Mouse (Mus musculus): Measurements from ENCODE around the gene Hoxa2. TPM values are rescaled to one million over a fixed set of nuclear protein-coding genes. Genes with fewer than 3 reads are reported as not detected.

Gene Hoxa2
- total and polyA plus RNA-seq, 2 experiments from 2014 or later = 0.42 TPM; not detected in 1

DNA sequence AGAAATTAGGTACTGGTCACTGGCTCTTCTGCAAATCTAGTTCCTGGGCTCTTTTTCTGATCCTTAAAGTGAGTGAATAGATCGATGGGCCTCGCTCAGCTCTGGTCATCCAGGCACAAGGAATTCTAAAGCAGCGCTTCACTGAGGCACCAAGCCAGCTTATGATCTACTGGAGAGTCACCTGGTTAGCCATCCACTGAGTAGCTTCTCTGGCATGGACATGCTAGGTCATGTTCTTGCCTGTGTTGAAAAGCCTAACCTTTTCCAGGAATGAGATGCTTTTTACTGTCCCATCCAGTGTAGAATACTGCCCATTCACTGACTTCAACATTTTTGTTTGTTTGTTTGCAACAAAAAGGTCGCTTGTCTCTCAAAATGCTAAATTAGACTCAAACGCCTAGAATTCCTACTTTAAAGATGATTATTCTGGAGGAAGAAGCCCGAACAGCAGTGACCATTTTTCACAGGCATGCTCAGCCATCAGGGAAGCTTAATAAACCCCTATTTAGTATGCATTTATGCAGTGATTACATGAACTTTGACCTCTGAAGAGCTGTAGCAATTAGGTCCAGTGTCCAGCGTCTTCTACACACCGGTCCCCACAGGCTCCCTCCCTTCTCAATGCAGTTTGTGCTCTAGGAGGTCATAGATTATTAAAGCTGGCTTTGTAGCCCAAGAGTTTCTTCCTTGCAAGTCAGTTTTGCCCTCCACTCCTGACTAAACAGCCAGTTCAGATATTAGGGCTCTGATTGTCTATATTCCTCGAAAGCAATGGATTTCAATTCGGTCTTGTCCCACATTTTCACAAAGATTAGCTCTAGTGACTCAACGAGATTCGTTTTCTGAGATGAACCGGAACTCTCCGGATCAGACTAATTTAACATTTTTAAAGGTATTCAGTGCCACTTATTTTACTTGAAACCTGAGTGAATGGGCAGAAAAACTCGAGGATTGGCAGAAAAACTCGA, 12.1 kb downstream of the Hoxa2 start:
- no peaks in the 10 kb centered on the region for H3K9me3 ChIP-seq (replicated peaks; ENCODE audit: control insufficient read depth, low read length)
- no peak for ATAC-seq (ENCODE audit: insufficient read depth, low read depth)
- DNase-seq (ENCODE audit: low spot score) = no peak
- H3K9ac ChIP-seq (replicated peaks; ENCODE audit: low read depth, low read length) = no peak overlapping the region
- no peak overlapping the region for H3K27ac ChIP-seq (ENCODE audit: low read depth)
- TF ChIP-seq EP300 (IDR thresholded peaks at IDR 0.05; ENCODE audit: low read depth) (no peak), CTCF (IDR thresholded peaks at IDR 0.05; ENCODE audit: low read depth) (no peak)
- no peaks in the 10 kb centered on the region for H3K36me3 ChIP-seq (replicated peaks; ENCODE audit: control insufficient read depth, insufficient read depth, low read length)
- H3K4me2 ChIP-seq (ENCODE audit: low read depth, low read length) = no peak overlapping the region
- WGBS = 21% methylated on average over 16 of the region's 16 CpGs
- H3K27me3 ChIP-seq (ENCODE audit: control insufficient read depth, insufficient read depth, low read length) = peaks cover 98% of the 10 kb centered on the region
- no peak overlapping the region for H3K4me3 ChIP-seq (ENCODE audit: low read depth, low read length)
- no peaks in the 10 kb centered on the region for H3K4me1 ChIP-seq (ENCODE audit: control insufficient read depth, insufficient read depth)

DNA sequence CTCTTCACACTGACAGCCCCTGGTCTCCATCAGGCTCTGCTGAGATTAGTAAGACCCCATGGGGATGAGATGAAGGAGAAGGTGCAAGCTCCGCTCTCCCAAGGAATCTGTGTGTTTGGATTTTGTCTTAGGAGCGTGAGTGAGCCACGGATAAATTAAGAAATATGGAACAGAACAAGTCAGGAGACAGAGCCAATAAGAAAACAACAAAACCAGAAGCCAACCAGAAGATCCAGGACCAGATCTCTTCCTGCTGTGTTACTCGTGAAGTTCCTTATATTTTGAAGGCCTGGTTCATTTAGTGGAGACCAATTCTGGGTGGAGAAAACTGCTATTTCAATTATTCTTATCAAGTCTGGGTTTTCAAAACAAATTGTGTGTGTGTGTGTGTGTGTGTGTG, 13.1 kb downstream of the Hoxa2 start:
- TF ChIP-seq EP300 (IDR thresholded peaks at IDR 0.05; ENCODE audit: low read depth) (no peak), CTCF (IDR thresholded peaks at IDR 0.05; ENCODE audit: low read depth) (no peak)
- no peak overlapping the region for H3K27ac ChIP-seq (ENCODE audit: low read depth)
- H3K36me3 ChIP-seq (replicated peaks; ENCODE audit: control insufficient read depth, insufficient read depth, low read length) = no peaks in the 10 kb centered on the region
- no peaks in the 10 kb centered on the region for H3K4me1 ChIP-seq (ENCODE audit: control insufficient read depth, insufficient read depth)
- no peak overlapping the region for H3K4me3 ChIP-seq (ENCODE audit: low read depth, low read length)
- H3K9ac ChIP-seq (replicated peaks; ENCODE audit: low read depth, low read length) = no peak overlapping the region
- H3K9me3 ChIP-seq (replicated peaks; ENCODE audit: control insufficient read depth, low read length) = no peaks in the 10 kb centered on the region
- peaks cover 92% of the 10 kb centered on the region for H3K27me3 ChIP-seq (ENCODE audit: control insufficient read depth, insufficient read depth, low read length)
- H3K4me2 ChIP-seq (ENCODE audit: low read depth, low read length) = no peak overlapping the region
- 31% methylated on average over 4 of the region's 4 CpGs for WGBS
- DNase-seq (ENCODE audit: low spot score) (no peak), ATAC-seq (ENCODE audit: insufficient read depth, low read depth) (no peak)

- no peaks in the 10 kb centered on the region for H3K36me3 ChIP-seq (replicated peaks; ENCODE audit: control insufficient read depth, insufficient read depth, low read length)
- H3K4me2 ChIP-seq (ENCODE audit: low read depth, low read length) = no peak overlapping the region
- H3K4me1 ChIP-seq (ENCODE audit: control insufficient read depth, insufficient read depth) = no peaks in the 10 kb centered on the region
- H3K9ac ChIP-seq (replicated peaks; ENCODE audit: low read depth, low read length) = no peak overlapping the region
- ATAC-seq (ENCODE audit: insufficient read depth, low read depth) (no peak), DNase-seq (ENCODE audit: low spot score) (no peak)
- 14% methylated on average over 16 of the region's 16 CpGs for WGBS
- no peak overlapping the region for H3K27ac ChIP-seq (ENCODE audit: low read depth)
- no peak overlapping the region for H3K4me3 ChIP-seq (ENCODE audit: low read depth, low read length)
- no peaks in the 10 kb centered on the region for H3K9me3 ChIP-seq (replicated peaks; ENCODE audit: control insufficient read depth, low read length)
- TF ChIP-seq EP300 (IDR thresholded peaks at IDR 0.05; ENCODE audit: low read depth) (no peak), CTCF (IDR thresholded peaks at IDR 0.05; ENCODE audit: low read depth) (no peak)
- peaks cover 85% of the 10 kb centered on the region for H3K27me3 ChIP-seq (ENCODE audit: control insufficient read depth, insufficient read depth, low read length)
Observed at GRCm38 (mm10) chr6:52150401-52150966, 14.1 kb downstream of the Hoxa2 start.

- no peak overlapping the region for H3K9ac ChIP-seq (replicated peaks; ENCODE audit: low read depth, low read length)
- TF ChIP-seq CTCF (IDR thresholded peaks at IDR 0.05; ENCODE audit: low read depth) (no peak), EP300 (IDR thresholded peaks at IDR 0.05; ENCODE audit: low read depth) (no peak)
- ATAC-seq (ENCODE audit: insufficient read depth, low read depth) (no peak), DNase-seq (ENCODE audit: low spot score) (no peak)
- no peaks in the 10 kb centered on the region for H3K36me3 ChIP-seq (replicated peaks; ENCODE audit: control insufficient read depth, insufficient read depth, low read length)
- H3K27me3 ChIP-seq (ENCODE audit: control insufficient read depth, insufficient read depth, low read length) = peaks cover 15% of the 10 kb centered on the region; the same call in 1 of the 2 replicates
- WGBS = 83% methylated on average over 5 of the region's 5 CpGs
- no peaks in the 10 kb centered on the region for H3K4me1 ChIP-seq (ENCODE audit: control insufficient read depth, insufficient read depth)
- no peak overlapping the region for H3K4me2 ChIP-seq (ENCODE audit: low read depth, low read length)
- H3K4me3 ChIP-seq (ENCODE audit: low read depth, low read length) = no peak overlapping the region
- no peak overlapping the region for H3K27ac ChIP-seq (ENCODE audit: low read depth)
- no peaks in the 10 kb centered on the region for H3K9me3 ChIP-seq (replicated peaks; ENCODE audit: control insufficient read depth, low read length)
Observed at GRCm38 (mm10) chr6:52139115-52139514, 25.5 kb downstream of the Hoxa2 start.

- H3K27ac ChIP-seq (ENCODE audit: low read depth) = no peak overlapping the region
- no peaks in the 10 kb centered on the region for H3K36me3 ChIP-seq (replicated peaks; ENCODE audit: control insufficient read depth, insufficient read depth, low read length)
- no peaks in the 10 kb centered on the region for H3K9me3 ChIP-seq (replicated peaks; ENCODE audit: control insufficient read depth, low read length)
- 74% methylated on average over 10 of the region's 10 CpGs for WGBS
- H3K9ac ChIP-seq (replicated peaks; ENCODE audit: low read depth, low read length) = no peak overlapping the region
- H3K4me1 ChIP-seq (ENCODE audit: control insufficient read depth, insufficient read depth) = no peaks in the 10 kb centered on the region
- H3K4me2 ChIP-seq (ENCODE audit: low read depth, low read length) = no peak overlapping the region
- H3K27me3 ChIP-seq (ENCODE audit: control insufficient read depth, insufficient read depth, low read length) = peaks cover 14% of the 10 kb centered on the region; the same call in 1 of the 2 replicates
- ATAC-seq (ENCODE audit: insufficient read depth, low read depth) = no peak
- no peak overlapping the region for H3K4me3 ChIP-seq (ENCODE audit: low read depth, low read length)
- DNase-seq (ENCODE audit: low spot score) = no peak
- TF ChIP-seq CTCF (IDR thresholded peaks at IDR 0.05; ENCODE audit: low read depth) (no peak), EP300 (IDR thresholded peaks at IDR 0.05; ENCODE audit: low read depth) (no peak)
Observed at GRCm38 (mm10) chr6:52138576-52138975, 26.1 kb downstream of the Hoxa2 start.

All from heart, postnatal 0 days (tissue).